ENCODE assay signal across 12 mouse cellular contexts in the genomic region with DNA sequence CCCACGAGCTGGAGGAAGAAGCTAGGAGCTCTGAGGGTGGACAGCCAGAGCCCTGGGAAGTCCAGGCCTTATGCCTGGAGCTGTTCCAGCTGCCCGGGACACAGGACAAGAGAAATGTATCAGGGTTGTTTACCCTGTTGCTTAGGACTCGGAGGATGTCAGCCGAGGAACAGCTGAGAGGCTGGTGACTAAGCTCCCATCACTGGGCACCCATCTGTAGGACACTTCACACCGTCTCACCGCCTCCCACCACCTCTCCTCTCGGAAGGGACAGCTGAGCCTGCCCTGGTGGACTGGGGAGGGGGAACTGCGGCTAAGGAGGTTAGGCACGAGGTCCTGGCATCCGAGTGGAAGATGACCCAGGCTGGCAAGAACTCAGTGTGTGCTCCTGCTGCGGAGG. TPM values are rescaled to one million over a fixed set of nuclear protein-coding genes. Genes with fewer than 3 reads are reported as not detected.
DNase-seq lines count a peak whose midpoint lies in the region; ATAC-seq and TF ChIP-seq lines count a peak whose summit lies in the region.
"Had no signal": no experiment of that assay in that cellular context is flagged by ENCODE, and none has a peak within 500 bp of the region (broad histone marks: within the 10 kb centered on the region; RNA-seq: fewer than 3 reads in every experiment).

No protein-coding gene starts in this region.

- TF ChIP-seq EP300 in lung, postnatal 0 days (IDR thresholded peaks at IDR 0.05): no peak

- H3K27ac ChIP-seq in lung, postnatal 0 days (ENCODE audit: low read length): no peak overlapping the region
- no peak overlapping the region for H3K27ac ChIP-seq in forebrain, embryonic 13.5 days

- peaks cover 25% of the 10 kb centered on the region for H3K36me3 ChIP-seq in lung, postnatal 0 days (ENCODE audit: insufficient read depth, low read length)
- peaks cover 61% of the 10 kb centered on the region for H3K36me3 ChIP-seq in forebrain, embryonic 13.5 days (ENCODE audit: poor library complexity, severe bottlenecking)

- no peak overlapping the region for H3K9ac ChIP-seq in lung, postnatal 0 days (replicated peaks; ENCODE audit: low read depth)
- H3K9ac ChIP-seq in forebrain, embryonic 13.5 days: no peak overlapping the region

- peak; percentile 56 for DNase-seq in kidney, postnatal 10 days
- DNase-seq in kidney, adult 18-20 months: no peak
- DNase-seq in adipocyte (ENCODE audit: low spot score): peak; percentile 53
- DNase-seq in gastrocnemius, adult 8-10 months (ENCODE audit: low spot score in 2 of 2): peak; percentile 69 to 72
- peak; percentile 84 for DNase-seq in lung, postnatal 0 days (ENCODE audit: low spot score)
- DNase-seq in cerebellum, adult 9-10 months: no peak
- no peak for DNase-seq in urinary bladder, postnatal 25 days (ENCODE audit: low spot score)

- no peaks in the 10 kb centered on the region for H3K4me1 ChIP-seq in lung, postnatal 0 days (ENCODE audit: insufficient read depth, low read depth, low read length)
- H3K4me1 ChIP-seq in forebrain, embryonic 13.5 days: peaks cover 4% of the 10 kb centered on the region; the same call in 1 of the 2 replicates

- no peaks in the 10 kb centered on the region for H3K27me3 ChIP-seq in lung, postnatal 0 days (replicated peaks; ENCODE audit: insufficient read depth, low read length)
- no peaks in the 10 kb centered on the region for H3K27me3 ChIP-seq in forebrain, embryonic 13.5 days

- ATAC-seq in lung, postnatal 0 days: peak; percentile 85
- no peak for ATAC-seq in forebrain, embryonic 13.5 days
- ATAC-seq: intestine, postnatal 0 days had no signal

- H3K4me2 ChIP-seq in lung, postnatal 0 days (replicated peaks; ENCODE audit: low read depth, low read length): no peak overlapping the region
- H3K4me2 ChIP-seq in forebrain, embryonic 13.5 days: no peak overlapping the region

- H3K4me3 ChIP-seq in lung, postnatal 0 days (ENCODE audit: low read depth, low read length): no peak overlapping the region
- H3K4me3 ChIP-seq in forebrain, embryonic 13.5 days: no peak overlapping the region

- WGBS in lung, postnatal 0 days: 34% methylated on average over 11 of the region's 11 CpGs
- 86% methylated on average over 11 of the region's 11 CpGs for WGBS in forebrain, embryonic 13.5 days

- no peaks in the 10 kb centered on the region for H3K9me3 ChIP-seq in lung, postnatal 0 days (ENCODE audit: low read length)
- H3K9me3 ChIP-seq in forebrain, embryonic 13.5 days (replicated peaks): no peaks in the 10 kb centered on the region

- no peak for TF ChIP-seq CTCF in lung, postnatal 0 days (IDR thresholded peaks at IDR 0.05)

RNA-seq across cellular contexts. Expression of gene Spata32, which starts 17.5 kb away (rescaled TPM):
- not detected for total RNA-seq in gastrocnemius, adult 8-10 months (2022)
- not detected in 2 replicates for polyA plus RNA-seq in lung, postnatal 0 days (2015; fragmentation: Nextera tagmentation; extraction: Ambion mirVana)
- not detected in 2 replicates for polyA plus RNA-seq in forebrain, embryonic 13.5 days (2015; fragmentation: Nextera tagmentation; extraction: Ambion mirVana)
- total RNA-seq: ES-E14 had no signal
- polyA plus RNA-seq: intestine, postnatal 0 days; limb, embryonic 11.5 days had no signal

RNA-seq across cellular contexts. Expression of gene 1700023F06Rik, which starts 27.3 kb away (rescaled TPM):
- total RNA-seq in gastrocnemius, adult 8-10 months (2022): not detected
- 0.38 and 0.44 TPM in 2 replicates for polyA plus RNA-seq in lung, postnatal 0 days (2015; fragmentation: Nextera tagmentation; extraction: Ambion mirVana)
- 0.37 and 0.54 TPM in 2 replicates for polyA plus RNA-seq in forebrain, embryonic 13.5 days (2015; fragmentation: Nextera tagmentation; extraction: Ambion mirVana)
- total RNA-seq: common myeloid progenitor, adult 5-6 weeks; ES-E14 had no signal

RNA-seq across cellular contexts. Expression of gene Map3k14, which starts 31.6 kb away (rescaled TPM):
- 1 to 10 TPM; 3.0 to 4.9 (median 4.2) TPM for total RNA-seq in gastrocnemius, adult 8-10 months (2022)
- polyA plus RNA-seq in lung, postnatal 0 days (2015; fragmentation: Nextera tagmentation; extraction: Ambion mirVana): 2.6 and 4.0 TPM in 2 replicates
- polyA plus RNA-seq in forebrain, embryonic 13.5 days (2015; fragmentation: Nextera tagmentation; extraction: Ambion mirVana): 2.8 and 4.5 TPM in 2 replicates

Comparison
In these comparisons a context has a peak if more than half of its experiments do, and no peak if none do; other contexts are left out.
1. DNase-seq: peak in kidney, postnatal 10 days (single experiment), adipocyte (single experiment), gastrocnemius, adult 8-10 months (2 of 2) and lung, postnatal 0 days (single experiment); none in kidney, adult 18-20 months (single experiment), cerebellum, adult 9-10 months (single experiment) and urinary bladder, postnatal 25 days (single experiment).